Mouse (Mus musculus): ENCODE data around the gene Pin1rt1.

Gene Pin1rt1

GRCm38 (mm10) chr2:104716279-104716678 is at the start of gene Pin1rt1:
Gene Pin1rt1, minus strand, starts transcription at chr2:104716379.
- in situ Hi-C loops (cut with MboI, MseI): no loop called here

- in situ Hi-C loops (cut with MboI, MseI): no loop called here
Observed at GRCm38 (mm10) chr2:104764018-104764417, 47.8 kb upstream of the Pin1rt1 start.

- in situ Hi-C loops (cut with MboI, MseI): no loop called here
Observed at GRCm38 (mm10) chr2:104763134-104763703, 47.0 kb upstream of the Pin1rt1 start.

- in situ Hi-C loops (cut with MboI, MseI): no loop called here
Observed at GRCm38 (mm10) chr2:104750611-104751010, 34.4 kb upstream of the Pin1rt1 start.

GRCm38 (mm10) chr2:104748652-104749183 is 32.5 kb upstream of the Pin1rt1 start:
- in situ Hi-C loops (cut with MboI, MseI): no loop called here

- in situ Hi-C loops (cut with MboI, MseI): no loop called here
Observed at GRCm38 (mm10) chr2:104746251-104746650, 30.1 kb upstream of the Pin1rt1 start.

GRCm38 (mm10) chr2:104743971-104744370 is 27.8 kb upstream of the Pin1rt1 start:
- in situ Hi-C loops (cut with MboI, MseI): no loop called here

GRCm38 (mm10) chr2:104743160-104743559 is 27.0 kb upstream of the Pin1rt1 start:
- in situ Hi-C loops (cut with MboI, MseI): no loop called here

- in situ Hi-C loops (cut with MboI, MseI): no loop called here
Observed at GRCm38 (mm10) chr2:104742741-104743064, 26.5 kb upstream of the Pin1rt1 start, which contains the start of gene Depdc7. Gene Depdc7, minus strand, starts transcription at chr2:104742878.

- in situ Hi-C loops (cut with MboI, MseI): no loop called here
Observed at GRCm38 (mm10) chr2:104741896-104742740, 25.9 kb upstream of the Pin1rt1 start.

GRCm38 (mm10) chr2:104741015-104741758 is 25.0 kb upstream of the Pin1rt1 start:
- in situ Hi-C loops (cut with MboI, MseI): no loop called here

- in situ Hi-C loops (cut with MboI, MseI): no loop called here
Observed at GRCm38 (mm10) chr2:104740248-104740949, 24.2 kb upstream of the Pin1rt1 start.

GRCm38 (mm10) chr2:104739691-104740090 is 23.5 kb upstream of the Pin1rt1 start:
- in situ Hi-C loops (cut with MboI, MseI): no loop called here

- in situ Hi-C loops (cut with MboI, MseI): no loop called here
Observed at GRCm38 (mm10) chr2:104736241-104736640, 20.1 kb upstream of the Pin1rt1 start.

- in situ Hi-C loops (cut with MboI, MseI): no loop called here
Observed at GRCm38 (mm10) chr2:104732562-104733256, 16.5 kb upstream of the Pin1rt1 start.

GRCm38 (mm10) chr2:104732033-104732444 is 15.9 kb upstream of the Pin1rt1 start:
- in situ Hi-C loops (cut with MboI, MseI): no loop called here

GRCm38 (mm10) chr2:104727369-104727768 is 11.2 kb upstream of the Pin1rt1 start:
- in situ Hi-C loops (cut with MboI, MseI): no loop called here

GRCm38 (mm10) chr2:104722021-104722420 is 5.8 kb upstream of the Pin1rt1 start:
- in situ Hi-C loops (cut with MboI, MseI): no loop called here

- in situ Hi-C loops (cut with MboI, MseI): no loop called here
Observed at GRCm38 (mm10) chr2:104717827-104718226, 1.6 kb upstream of the Pin1rt1 start.

- in situ Hi-C loops (cut with MboI, MseI): no loop called here
Observed at GRCm38 (mm10) chr2:104717231-104717735, 1.1 kb upstream of the Pin1rt1 start.

GRCm38 (mm10) chr2:104714254-104714691 is 1.9 kb downstream of the Pin1rt1 start:
- in situ Hi-C loops (cut with MboI, MseI): no loop called here
